Mouse (Mus musculus) embryonic facial prominence, embryonic 14.5 days (tissue): Measurements from ENCODE around the gene Ikzf4. TPM values are rescaled to one million over a fixed set of nuclear protein-coding genes. Genes with fewer than 3 reads are reported as not detected.

Source experiments
- ATAC-seq: fragments of 200-750 bp; cut with Nextera tagmentation; 2 replicates; pipeline ENCODE4 v1.8.0; 2017; ENCODE audit warnings: low read depth, moderate number of reproducible peaks, moderate TSS enrichment
- DNase-seq: peaks from one replicate; pipeline ENCODE4 v3.0.0-alpha.2; 2015; ENCODE audit warnings: low spot score
- H3K27ac ChIP-seq: fragments of 300-500 bp; sonication (generic); replicated peaks from 2 replicates; pipeline ENCODE4 v1.5.1; 2014; ENCODE audit warnings: low read depth, mild to moderate bottlenecking, low read length, moderate library complexity
- H3K27me3 ChIP-seq: fragments of 300-500 bp; sonication (generic); replicated peaks from 2 replicates; pipeline ENCODE4 v1.6.1; 2014; ENCODE audit warnings: low read length; ENCODE audit not compliant: control insufficient read depth, insufficient read depth
- H3K36me3 ChIP-seq: fragments of 300-500 bp; sonication (generic); 2 replicates; pipeline ENCODE4 v1.6.1; 2014; ENCODE audit warnings: low read length, mixed read lengths; ENCODE audit not compliant: control insufficient read depth, insufficient read depth
- H3K4me1 ChIP-seq: fragments of 300-500 bp; sonication (generic); 2 replicates; pipeline ENCODE4 v1.6.1; 2014; ENCODE audit warnings: antibody characterized with exemption, low read length; ENCODE audit not compliant: control insufficient read depth, insufficient read depth
- H3K4me2 ChIP-seq: fragments of 300-500 bp; sonication (generic); 2 replicates; pipeline ENCODE4 v1.6.1; 2014; ENCODE audit warnings: low read depth, mild to moderate bottlenecking, low read length, moderate library complexity, mixed read lengths
- H3K4me3 ChIP-seq: fragments of 300-500 bp; sonication (generic); 2 replicates; pipeline ENCODE4 v1.5.1; 2014; ENCODE audit warnings: low read depth, mild to moderate bottlenecking, low read length
- H3K9ac ChIP-seq: fragments of 300-500 bp; sonication (generic); 2 replicates; pipeline ENCODE4 v1.6.1; 2014; ENCODE audit warnings: low read depth, mild to moderate bottlenecking, low read length, moderate library complexity, mixed read lengths
- H3K9me3 ChIP-seq: fragments of 300-500 bp; sonication (generic); 2 replicates; pipeline ENCODE4 v1.6.1; 2016; ENCODE audit warnings: low read length; ENCODE audit not compliant: control insufficient read depth
- WGBS: fragments of 180-500 bp; shearing (Covaris S2); extraction: QIAGEN DNeasy Blood & Tissue Kit; methylation state at CpG from one replicate; pipeline ENCODE4 v1.1.7; 2014; 5-methylcytosine and 5-hydroxymethylcytosine counted together
- polyA plus RNA-seq: library from polyadenylated mRNA; unstranded; fragments of >200 nt; fragmentation: Nextera tagmentation; extraction: Ambion mirVana; gene quantifications from 2 replicates; pipeline ENCODE4 v1.2.1, GENCODE M21; 2014

Gene Ikzf4
- polyA plus RNA-seq, 1 experiment from 2014 or later, result 2.2 TPM

DNA sequence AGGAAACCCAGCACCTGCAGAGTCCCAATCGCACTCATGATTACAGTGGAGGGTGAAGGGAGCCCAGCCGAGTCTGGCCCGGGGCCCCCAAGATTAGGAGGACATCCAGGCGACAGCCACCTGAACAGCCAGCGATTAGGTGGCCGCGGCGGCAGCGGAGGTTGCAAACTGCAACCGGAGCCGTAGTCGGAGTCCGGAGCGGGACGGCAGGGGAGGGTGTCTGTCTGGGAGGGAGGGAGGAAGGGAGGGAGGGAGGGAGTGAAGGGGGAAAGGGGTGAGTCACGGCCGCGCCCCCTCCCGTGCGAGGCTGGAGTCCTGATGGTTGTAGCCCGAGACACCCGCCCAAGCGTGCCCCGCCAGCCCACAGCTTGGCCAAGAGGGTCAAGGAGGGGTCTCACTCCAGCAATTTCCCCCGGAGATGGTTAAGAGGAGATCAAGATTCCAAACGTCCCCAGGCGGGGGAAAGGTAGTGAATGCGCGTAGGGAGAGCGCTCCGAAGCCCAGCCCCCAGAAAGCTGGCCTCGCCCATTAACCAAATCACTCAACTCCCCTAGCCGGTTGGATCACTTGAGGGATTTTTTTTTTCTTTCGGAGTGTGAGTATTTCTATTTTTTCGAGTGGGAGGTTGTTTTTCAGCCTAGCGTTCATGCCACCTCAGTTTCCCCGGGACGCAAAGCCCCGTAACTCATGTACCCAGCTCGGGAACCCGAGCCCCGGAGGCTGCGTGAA, 56.2 kb downstream of the Ikzf4 start, which contains the start of gene Erbb3:
Gene Erbb3 (minus strand): TSS at position 189 of the 729 bp plus-strand sequence.
- Histone ChIP-seq H3K27me3 (peaks cover 28% of the 10 kb centered on the region), H3K4me1 (peaks cover 6% of the 10 kb centered on the region; the same call in 1 of the 2 replicates), H3K36me3 (no peaks in the 10 kb centered on the region), H3K9ac (peak within 1 kb of the TSS; percentile 67), H3K27ac (peak within 1 kb of the TSS; percentile 86), H3K4me2 (peak within 1 kb of the TSS; percentile 98), H3K4me3 (peak within 1 kb of the TSS; percentile 69), H3K9me3 (no peaks in the 10 kb centered on the region)
- ATAC-seq, result peak; percentile 79
- WGBS, result 0% methylated on average over 40 of the region's 43 CpGs
- peak; percentile 90 for DNase-seq

DNA sequence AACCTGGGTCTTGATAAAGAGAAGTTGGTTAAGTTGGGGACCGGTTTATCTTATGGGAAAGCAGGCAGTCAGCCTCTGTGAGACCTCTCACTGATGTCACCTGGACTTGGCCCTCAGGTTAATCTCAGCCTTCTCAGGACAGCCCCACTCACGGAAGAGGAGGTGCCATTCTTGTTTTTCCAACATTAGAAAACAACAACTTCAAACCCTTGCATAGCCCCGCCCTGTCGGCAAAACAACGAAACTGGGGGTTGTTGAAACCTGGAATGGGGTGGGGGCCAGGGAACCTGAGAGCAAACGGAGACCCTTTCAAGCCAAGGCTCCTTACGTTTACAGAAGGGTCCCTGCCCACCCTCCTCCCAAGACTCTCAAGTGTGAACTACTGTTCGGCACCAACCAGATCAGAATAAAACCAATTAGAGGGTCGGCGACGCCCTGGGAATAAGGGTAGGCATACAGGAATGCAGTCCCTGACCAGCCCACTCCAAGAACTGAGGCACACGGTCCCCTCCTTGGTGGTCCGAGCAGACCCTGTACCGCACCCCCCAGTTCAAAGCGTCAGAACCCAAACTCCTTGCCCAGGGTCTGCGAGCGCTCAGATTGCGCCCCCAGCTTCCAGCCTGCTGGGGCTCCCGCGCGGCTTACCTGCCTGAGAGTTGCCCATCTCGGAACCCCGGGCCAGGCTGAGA, 56.9 kb downstream of the Ikzf4 start:
- DNase-seq (no peak), ATAC-seq (no peak; the same call in 1 of the 2 replicates)
- H3K4me1 ChIP-seq, result peaks cover 8% of the 10 kb centered on the region; the same call in 1 of the 2 replicates
- no peaks in the 10 kb centered on the region for H3K36me3 ChIP-seq
- WGBS, result 3% methylated on average over 21 of the region's 23 CpGs
- peak overlapping the region; percentile 67 for H3K9ac ChIP-seq
- H3K9me3 ChIP-seq, result no peaks in the 10 kb centered on the region
- peak overlapping the region; percentile 69 for H3K4me3 ChIP-seq
- H3K27me3 ChIP-seq, result peaks cover 28% of the 10 kb centered on the region
- H3K4me2 ChIP-seq, result peak overlapping the region; percentile 98
- peak overlapping the region; percentile 86 for H3K27ac ChIP-seq

DNA sequence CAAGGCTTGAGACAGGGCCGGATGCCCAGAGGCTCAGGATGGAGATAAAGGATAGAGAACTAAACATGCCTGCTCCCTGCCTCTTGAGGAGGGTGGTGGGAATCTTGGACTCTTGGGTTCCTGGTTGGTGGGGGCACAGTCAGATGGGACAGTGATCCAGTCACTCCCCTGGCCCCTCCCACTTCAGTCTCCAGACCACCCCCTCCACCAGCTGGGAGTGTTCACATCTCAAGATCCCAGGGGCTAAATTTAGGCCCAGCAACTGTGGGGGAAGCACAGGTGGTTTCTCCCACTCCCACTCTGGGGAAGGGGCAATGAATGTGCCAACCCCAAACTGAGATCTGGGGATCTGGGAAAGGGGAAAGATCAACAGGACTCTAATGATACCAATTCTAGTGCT, 57.7 kb downstream of the Ikzf4 start:
- peaks cover 10% of the 10 kb centered on the region; the same call in 1 of the 2 replicates for H3K4me1 ChIP-seq
- DNase-seq, result peak; percentile 63
- no peaks in the 10 kb centered on the region for H3K36me3 ChIP-seq
- H3K4me3 ChIP-seq, result peak overlapping the region; percentile 69
- no peaks in the 10 kb centered on the region for H3K9me3 ChIP-seq
- 20% methylated on average over 1 of the region's 1 CpGs for WGBS
- ATAC-seq, result peak; percentile 3; the same call in 1 of the 2 replicates
- H3K27me3 ChIP-seq, result peaks cover 28% of the 10 kb centered on the region
- peak overlapping the region; percentile 86; the same call in 1 of the 2 replicates for H3K27ac ChIP-seq
- peak overlapping the region; percentile 98 for H3K4me2 ChIP-seq
- no peak overlapping the region for H3K9ac ChIP-seq

DNA sequence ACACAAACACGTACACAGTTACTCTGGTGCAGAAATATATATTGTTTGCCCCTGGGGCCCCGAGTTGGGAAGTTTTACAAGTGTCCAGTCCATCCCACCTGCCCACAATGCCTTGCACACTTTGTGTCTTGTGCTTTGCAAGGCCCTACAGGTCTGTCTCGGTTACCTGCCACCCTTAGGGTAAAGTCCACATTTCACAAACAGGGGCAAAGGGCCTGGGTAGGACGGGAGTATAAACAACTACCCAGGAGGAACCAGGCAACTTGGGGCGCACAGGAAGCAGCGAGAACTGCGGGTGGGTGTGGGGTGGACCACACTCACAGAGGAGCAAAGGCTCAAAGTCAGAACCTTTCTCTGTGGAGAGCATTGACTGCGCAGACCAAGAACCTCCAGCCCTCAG, 58.1 kb downstream of the Ikzf4 start:
- ATAC-seq, result 0 out of 2 replicates have a peak, but pooled peaks have one; percentile 0
- Histone ChIP-seq H3K4me1 (peaks cover 10% of the 10 kb centered on the region; the same call in 1 of the 2 replicates), H3K27me3 (peaks cover 28% of the 10 kb centered on the region), H3K4me2 (peak overlapping the region; percentile 98), H3K27ac (peak overlapping the region; percentile 86), H3K9ac (no peak overlapping the region), H3K36me3 (no peaks in the 10 kb centered on the region), H3K4me3 (peak overlapping the region; percentile 69), H3K9me3 (no peaks in the 10 kb centered on the region)
- no peak for DNase-seq
- 36% methylated on average over 8 of the region's 8 CpGs for WGBS

DNA sequence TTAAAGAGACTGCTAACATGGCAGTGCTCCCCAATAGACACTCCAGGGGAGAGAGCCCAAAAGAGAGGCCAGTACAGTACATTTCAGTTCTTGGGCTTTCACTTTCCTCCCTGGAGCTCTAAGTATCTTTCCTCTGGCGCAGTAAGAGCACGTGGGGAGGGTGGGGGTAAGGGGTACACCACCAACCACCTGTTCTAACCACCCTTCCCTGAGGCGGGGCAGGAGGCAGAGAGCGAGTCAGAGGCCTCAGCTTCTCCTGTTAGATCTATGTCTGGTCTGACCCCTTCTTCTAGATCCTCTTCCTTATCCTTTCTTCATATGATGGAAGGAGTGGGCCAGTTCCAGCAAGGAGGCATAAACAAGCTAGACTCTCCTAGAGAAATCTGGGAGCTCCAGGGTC, 58.7 kb downstream of the Ikzf4 start:
- ATAC-seq (no peak), DNase-seq (no peak)
- H3K36me3 ChIP-seq, result no peaks in the 10 kb centered on the region
- H3K9me3 ChIP-seq, result no peaks in the 10 kb centered on the region
- peak overlapping the region; percentile 86 for H3K27ac ChIP-seq
- H3K9ac ChIP-seq, result peak overlapping the region; percentile 19; the same call in 1 of the 2 replicates
- peaks cover 10% of the 10 kb centered on the region; the same call in 1 of the 2 replicates for H3K4me1 ChIP-seq
- peak overlapping the region; percentile 69; the same call in 1 of the 2 replicates for H3K4me3 ChIP-seq
- H3K27me3 ChIP-seq, result peaks cover 28% of the 10 kb centered on the region
- 23% methylated on average over 4 of the region's 4 CpGs for WGBS
- H3K4me2 ChIP-seq, result peak overlapping the region; percentile 98

DNA sequence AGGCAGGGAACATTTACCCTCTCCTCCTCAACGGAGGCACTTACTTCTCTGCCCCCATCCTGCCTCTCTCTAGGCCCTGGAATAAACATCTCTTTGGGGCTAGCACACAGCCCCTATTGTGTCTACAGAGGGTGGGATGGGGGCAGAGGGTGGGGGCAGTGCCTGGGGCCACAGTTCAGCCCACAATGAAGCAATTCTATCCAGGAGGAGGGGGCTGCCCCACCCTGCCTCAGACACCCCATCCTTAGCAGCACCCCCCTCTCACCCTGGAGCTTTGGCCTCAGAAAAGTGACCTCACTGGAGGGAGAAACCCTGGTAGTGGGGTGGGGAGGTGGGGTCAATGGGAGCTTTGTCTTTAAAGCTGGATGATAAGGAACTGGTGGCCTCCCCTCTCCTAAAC, 59.2 kb downstream of the Ikzf4 start:
- Histone ChIP-seq H3K4me2 (peak overlapping the region; percentile 98; the same call in 1 of the 2 replicates), H3K27me3 (peaks cover 28% of the 10 kb centered on the region), H3K36me3 (no peaks in the 10 kb centered on the region), H3K27ac (peak overlapping the region; percentile 86), H3K4me1 (peaks cover 10% of the 10 kb centered on the region; the same call in 1 of the 2 replicates), H3K9me3 (no peaks in the 10 kb centered on the region), H3K4me3 (no peak overlapping the region), H3K9ac (peak overlapping the region; percentile 30; the same call in 1 of the 2 replicates)
- ATAC-seq, result peak; percentile 16; the same call in 1 of the 2 replicates
- DNase-seq, result peak; percentile 45
- 20% methylated on average over 1 of the region's 1 CpGs for WGBS

DNA sequence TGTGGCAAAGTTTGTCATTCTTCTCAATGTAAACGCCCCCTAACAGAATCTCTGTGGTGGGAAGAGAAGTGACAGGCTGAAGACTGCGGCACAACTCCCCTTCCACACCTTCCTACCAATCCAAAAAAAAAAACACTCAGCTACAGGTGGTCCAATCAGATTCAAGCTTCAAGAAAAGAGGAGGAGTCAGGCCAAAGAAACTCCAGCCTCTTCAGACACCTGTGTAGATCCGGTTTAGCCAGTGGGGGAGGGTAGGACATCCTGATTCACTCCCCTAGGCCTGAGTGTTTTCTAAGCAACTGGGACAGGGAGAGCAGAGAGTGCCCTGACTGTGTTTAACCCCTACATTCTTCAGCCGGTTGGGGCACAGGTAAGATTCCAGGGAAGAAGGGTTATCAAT, 61.4 kb downstream of the Ikzf4 start:
- Histone ChIP-seq H3K9ac (no peak overlapping the region), H3K4me3 (no peak overlapping the region), H3K9me3 (no peaks in the 10 kb centered on the region), H3K4me1 (peaks cover 10% of the 10 kb centered on the region; the same call in 1 of the 2 replicates), H3K4me2 (peak overlapping the region; percentile 32; the same call in 1 of the 2 replicates), H3K27me3 (peaks cover 24% of the 10 kb centered on the region), H3K36me3 (no peaks in the 10 kb centered on the region), H3K27ac (no peak overlapping the region)
- WGBS, result 17% methylated on average over 4 of the region's 4 CpGs
- peak; percentile 88 for DNase-seq
- peak; percentile 35; the same call in 1 of the 2 replicates for ATAC-seq

DNA sequence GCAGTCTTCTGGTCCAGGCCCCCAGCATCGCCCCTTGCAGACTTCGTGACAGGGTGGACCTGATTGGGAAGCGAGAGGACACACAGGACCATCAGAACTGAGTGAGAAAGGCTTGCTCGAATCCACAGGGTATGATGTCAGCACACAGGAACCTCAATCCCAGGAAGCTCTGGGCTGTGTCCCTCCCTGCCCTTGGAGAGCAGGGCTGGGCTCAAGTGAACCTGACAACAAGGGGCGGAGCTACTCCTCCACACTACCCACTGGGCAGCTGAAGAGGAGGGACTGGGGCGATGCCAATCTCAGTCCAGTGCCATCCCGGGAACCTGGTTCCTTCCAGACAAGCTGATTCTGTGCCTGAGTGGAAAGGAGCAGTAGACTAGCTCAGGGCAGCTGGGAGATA, 62.1 kb downstream of the Ikzf4 start:
- Histone ChIP-seq H3K9me3 (no peaks in the 10 kb centered on the region), H3K36me3 (no peaks in the 10 kb centered on the region), H3K27me3 (peaks cover 17% of the 10 kb centered on the region), H3K4me1 (peaks cover 10% of the 10 kb centered on the region; the same call in 1 of the 2 replicates), H3K27ac (no peak overlapping the region), H3K9ac (no peak overlapping the region; the same call in 1 of the 2 replicates), H3K4me3 (no peak overlapping the region), H3K4me2 (peak overlapping the region; percentile 32)
- WGBS, result 38% methylated on average over 7 of the region's 7 CpGs
- DNase-seq (peak; percentile 46), ATAC-seq (no peak)
